Mouse (Mus musculus): ENCODE measurements around the gene Hilpda. TPM values are rescaled to one million over a fixed set of nuclear protein-coding genes. Genes with fewer than 3 reads are reported as not detected.

Gene Hilpda
- polyA plus RNA-seq, 1 experiment from 2014 or later: 41.7 TPM

GRCm38 (mm10) chr6:29242265-29242664 is 30.0 kb upstream of the Hilpda start:
- Histone ChIP-seq H3K27ac (ENCODE audit: low read length) (no peak overlapping the region), H3K4me3 (ENCODE audit: low read length) (no peak overlapping the region), H3K9ac (ENCODE audit: low read length) (no peak overlapping the region), H3K9me3 (ENCODE audit: control insufficient read depth, low read length) (no peaks in the 10 kb centered on the region), H3K4me1 (replicated peaks; ENCODE audit: control insufficient read depth, insufficient read depth, low read length) (no peaks in the 10 kb centered on the region), H3K27me3 (ENCODE audit: control insufficient read depth, insufficient read depth, low read depth, low read length) (no peaks in the 10 kb centered on the region), H3K36me3 (ENCODE audit: control insufficient read depth, insufficient read depth, low read length) (no peaks in the 10 kb centered on the region), H3K4me2 (ENCODE audit: low read depth, low read length) (no peak overlapping the region)
- ATAC-seq (ENCODE audit: low read depth): no peak
- 54% methylated on average over 1 of the region's 1 CpGs for WGBS

DNA sequence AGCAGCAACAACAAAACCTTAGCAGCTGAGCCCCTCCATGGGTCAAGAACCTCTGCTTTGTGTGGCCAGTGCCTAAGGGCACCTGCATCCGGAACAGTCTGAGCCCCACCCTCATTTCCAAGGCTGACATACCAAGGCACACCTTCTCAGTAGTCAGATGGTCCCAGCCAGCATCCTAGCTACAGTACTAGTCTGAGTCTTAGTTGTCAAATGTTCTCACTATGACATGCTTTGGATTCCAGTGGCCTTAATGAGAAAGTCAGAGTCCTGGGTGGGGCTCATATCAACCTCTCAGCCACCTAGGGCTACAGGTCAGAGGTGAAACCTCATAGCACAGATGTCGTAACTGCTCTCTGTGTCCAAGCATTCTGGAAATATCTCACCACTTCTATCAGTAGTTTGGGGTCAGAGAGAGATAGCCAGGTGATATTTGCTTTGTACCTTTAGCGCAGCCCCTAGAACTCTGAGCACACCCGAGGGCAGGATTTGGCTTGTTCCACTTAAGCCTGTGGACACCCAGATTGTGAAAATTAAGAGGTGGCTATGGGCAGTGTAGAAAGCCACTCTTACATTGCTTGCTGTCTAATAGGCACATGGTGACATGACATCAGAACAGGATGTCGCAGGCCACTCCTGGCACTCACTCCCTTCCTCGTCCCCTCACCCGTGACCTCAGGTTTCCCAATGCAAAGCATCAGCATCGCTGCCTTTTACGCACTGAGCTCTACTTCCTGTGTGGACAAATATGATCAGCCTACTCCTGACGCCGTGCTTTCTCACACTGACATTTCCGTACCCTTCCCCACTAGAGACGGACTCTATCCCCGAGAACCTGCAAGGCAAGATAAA is 26.8 kb upstream of the Hilpda start:
- H3K27me3 ChIP-seq (ENCODE audit: control insufficient read depth, insufficient read depth, low read depth, low read length): no peaks in the 10 kb centered on the region
- ATAC-seq (ENCODE audit: low read depth): no peak

DNA sequence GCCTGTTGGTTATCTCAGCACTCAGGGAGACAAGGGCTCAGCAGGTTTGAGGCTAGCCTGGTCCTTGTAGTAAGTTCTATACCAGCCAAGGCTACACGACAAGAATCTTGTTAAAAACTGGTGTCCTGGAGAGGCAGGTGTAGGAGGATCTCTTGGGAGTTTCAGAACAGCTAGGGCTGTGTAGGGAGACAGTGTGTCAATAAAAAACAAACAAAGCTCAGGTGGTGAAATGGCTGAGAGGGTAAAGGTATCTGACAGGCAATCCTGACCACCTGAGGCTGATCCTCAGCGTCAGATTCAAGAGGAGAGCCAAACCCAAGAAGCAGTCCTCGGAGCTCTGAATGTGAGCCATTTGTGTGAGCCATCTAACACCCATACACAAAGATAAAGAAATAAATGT is 26.1 kb upstream of the Hilpda start:
- Histone ChIP-seq H3K9ac (ENCODE audit: low read length) (no peak overlapping the region), H3K4me1 (replicated peaks; ENCODE audit: control insufficient read depth, insufficient read depth, low read length) (no peaks in the 10 kb centered on the region), H3K36me3 (ENCODE audit: control insufficient read depth, insufficient read depth, low read length) (no peaks in the 10 kb centered on the region), H3K27ac (ENCODE audit: low read length) (no peak overlapping the region), H3K4me3 (ENCODE audit: low read length) (no peak overlapping the region), H3K9me3 (ENCODE audit: control insufficient read depth, low read length) (no peaks in the 10 kb centered on the region), H3K27me3 (ENCODE audit: control insufficient read depth, insufficient read depth, low read depth, low read length) (no peaks in the 10 kb centered on the region), H3K4me2 (ENCODE audit: low read depth, low read length) (no peak overlapping the region)
- ATAC-seq (ENCODE audit: low read depth): no peak
- 61% methylated on average over 3 of the region's 3 CpGs for WGBS

More for the DNA sequence above, 26.8 kb upstream of the Hilpda start:
- Histone ChIP-seq H3K9ac (ENCODE audit: low read length) (no peak overlapping the region), H3K4me1 (replicated peaks; ENCODE audit: control insufficient read depth, insufficient read depth, low read length) (no peaks in the 10 kb centered on the region), H3K27ac (ENCODE audit: low read length) (no peak overlapping the region), H3K4me3 (ENCODE audit: low read length) (no peak overlapping the region), H3K36me3 (ENCODE audit: control insufficient read depth, insufficient read depth, low read length) (no peaks in the 10 kb centered on the region), H3K4me2 (ENCODE audit: low read depth, low read length) (no peak overlapping the region), H3K9me3 (ENCODE audit: control insufficient read depth, low read length) (no peaks in the 10 kb centered on the region)
- WGBS: 36% methylated on average over 14 of the region's 14 CpGs

DNA sequence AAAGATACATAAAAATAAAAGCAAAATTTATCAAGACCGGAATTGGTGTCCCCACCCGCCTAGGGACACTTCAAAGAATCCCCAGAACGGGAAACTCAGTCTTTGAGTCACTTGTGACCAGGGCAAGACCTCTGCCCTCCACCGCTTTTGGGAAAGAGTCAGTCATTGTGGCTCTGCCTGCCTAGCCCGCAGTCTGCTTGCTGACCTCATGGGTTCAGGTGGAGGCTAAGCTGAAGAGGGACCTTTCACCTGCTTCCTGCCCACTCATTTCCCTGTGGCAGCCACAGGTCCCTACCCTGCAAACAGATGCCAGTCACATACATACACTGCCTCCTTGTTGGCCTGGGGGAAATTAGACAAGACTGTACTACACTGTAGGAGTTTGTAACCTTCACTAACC is 25.7 kb upstream of the Hilpda start:
- Histone ChIP-seq H3K9me3 (ENCODE audit: control insufficient read depth, low read length) (no peaks in the 10 kb centered on the region), H3K27me3 (ENCODE audit: control insufficient read depth, insufficient read depth, low read depth, low read length) (no peaks in the 10 kb centered on the region), H3K4me3 (ENCODE audit: low read length) (no peak overlapping the region), H3K9ac (ENCODE audit: low read length) (no peak overlapping the region), H3K4me1 (replicated peaks; ENCODE audit: control insufficient read depth, insufficient read depth, low read length) (no peaks in the 10 kb centered on the region), H3K27ac (ENCODE audit: low read length) (no peak overlapping the region), H3K36me3 (ENCODE audit: control insufficient read depth, insufficient read depth, low read length) (no peaks in the 10 kb centered on the region), H3K4me2 (ENCODE audit: low read depth, low read length) (no peak overlapping the region)
- 42% methylated on average over 5 of the region's 5 CpGs for WGBS
- no peak for ATAC-seq (ENCODE audit: low read depth)

GRCm38 (mm10) chr6:29247072-29247471 is 25.2 kb upstream of the Hilpda start:
- no peak overlapping the region for H3K27ac ChIP-seq (ENCODE audit: low read length)
- no peaks in the 10 kb centered on the region for H3K4me1 ChIP-seq (replicated peaks; ENCODE audit: control insufficient read depth, insufficient read depth, low read length)
- no peak overlapping the region for H3K4me3 ChIP-seq (ENCODE audit: low read length)
- H3K9ac ChIP-seq (ENCODE audit: low read length): no peak overlapping the region
- H3K27me3 ChIP-seq (ENCODE audit: control insufficient read depth, insufficient read depth, low read depth, low read length): no peaks in the 10 kb centered on the region
- H3K36me3 ChIP-seq (ENCODE audit: control insufficient read depth, insufficient read depth, low read length): no peaks in the 10 kb centered on the region
- WGBS: 53% methylated on average over 4 of the region's 4 CpGs
- ATAC-seq (ENCODE audit: low read depth): no peak
- H3K4me2 ChIP-seq (ENCODE audit: low read depth, low read length): no peak overlapping the region
- no peaks in the 10 kb centered on the region for H3K9me3 ChIP-seq (ENCODE audit: control insufficient read depth, low read length)

GRCm38 (mm10) chr6:29259418-29259817 is 12.9 kb upstream of the Hilpda start:
- Histone ChIP-seq H3K9me3 (ENCODE audit: control insufficient read depth, low read length) (no peaks in the 10 kb centered on the region), H3K4me3 (ENCODE audit: low read length) (no peak overlapping the region), H3K4me1 (replicated peaks; ENCODE audit: control insufficient read depth, insufficient read depth, low read length) (no peaks in the 10 kb centered on the region), H3K27me3 (ENCODE audit: control insufficient read depth, insufficient read depth, low read depth, low read length) (no peaks in the 10 kb centered on the region), H3K27ac (ENCODE audit: low read length) (no peak overlapping the region), H3K36me3 (ENCODE audit: control insufficient read depth, insufficient read depth, low read length) (no peaks in the 10 kb centered on the region), H3K9ac (ENCODE audit: low read length) (no peak overlapping the region), H3K4me2 (ENCODE audit: low read depth, low read length) (no peak overlapping the region)
- WGBS: 69% methylated on average over 1 of the region's 1 CpGs
- no peak for ATAC-seq (ENCODE audit: low read depth)

DNA sequence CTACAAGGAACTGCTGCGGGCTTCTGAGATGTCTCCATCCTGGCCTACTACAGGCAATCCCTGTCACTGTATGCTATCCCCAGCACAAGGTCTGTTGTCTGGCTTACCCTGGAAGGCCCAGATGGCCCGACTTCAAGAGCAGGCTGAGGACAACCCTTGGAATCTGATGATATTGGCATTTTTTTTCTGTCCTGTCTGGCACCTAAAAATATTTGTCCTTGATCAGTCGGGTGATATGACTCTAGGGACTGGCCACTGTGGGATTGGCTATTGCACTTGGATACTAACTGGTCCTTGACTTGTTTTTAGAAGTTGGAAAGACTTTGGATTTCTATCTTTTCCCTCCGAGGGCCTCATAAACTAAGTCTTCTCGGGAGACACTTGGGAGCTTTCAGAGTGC is 10.5 kb upstream of the Hilpda start:
- Histone ChIP-seq H3K4me3 (ENCODE audit: low read length) (no peak overlapping the region), H3K9me3 (ENCODE audit: control insufficient read depth, low read length) (no peaks in the 10 kb centered on the region), H3K36me3 (ENCODE audit: control insufficient read depth, insufficient read depth, low read length) (no peaks in the 10 kb centered on the region), H3K27ac (ENCODE audit: low read length) (no peak overlapping the region), H3K4me2 (ENCODE audit: low read depth, low read length) (no peak overlapping the region), H3K27me3 (ENCODE audit: control insufficient read depth, insufficient read depth, low read depth, low read length) (no peaks in the 10 kb centered on the region), H3K4me1 (replicated peaks; ENCODE audit: control insufficient read depth, insufficient read depth, low read length) (no peaks in the 10 kb centered on the region), H3K9ac (ENCODE audit: low read length) (no peak overlapping the region)
- no peak for ATAC-seq (ENCODE audit: low read depth)
- whole genome bisulfite sequencing: 71% methylated on average over 5 of the region's 5 CpGs

DNA sequence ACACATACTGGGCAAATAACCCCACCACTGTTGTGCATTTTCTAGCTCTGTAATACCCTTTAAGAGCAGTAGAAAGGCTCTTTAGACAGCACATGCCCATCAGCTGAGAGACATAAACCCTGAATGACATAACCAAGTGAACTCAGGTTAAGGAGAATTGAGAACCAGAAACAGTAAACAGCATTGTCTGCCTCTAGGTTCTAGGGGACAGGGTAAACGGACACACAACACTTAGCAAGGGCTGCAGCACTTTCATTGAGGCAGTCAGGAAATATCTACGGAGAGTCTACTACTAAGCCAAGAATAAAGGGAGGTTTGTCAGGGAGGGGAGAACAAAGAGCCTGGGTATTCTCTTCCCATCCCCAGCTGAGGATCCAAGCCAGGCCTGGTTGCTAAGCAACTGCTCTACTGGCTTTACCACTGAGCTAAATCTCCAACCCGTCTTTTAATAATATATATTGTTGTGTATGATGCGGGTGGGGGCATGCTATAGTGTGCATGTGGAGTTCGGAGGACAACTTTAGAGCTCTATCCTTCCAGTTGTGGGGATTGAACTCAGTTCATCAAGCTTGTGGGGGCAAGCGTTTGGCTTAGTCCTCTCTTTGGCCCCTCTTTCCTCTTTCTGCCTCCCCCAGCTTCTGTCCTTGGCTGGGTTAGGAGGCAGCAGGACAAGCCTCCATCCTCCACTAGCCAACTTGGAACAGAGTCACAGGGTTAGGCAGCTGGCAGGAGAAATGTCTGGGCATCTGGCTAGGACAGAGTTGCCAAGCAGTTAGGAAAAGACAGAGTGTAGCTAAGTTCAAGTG is 8.4 kb upstream of the Hilpda start:
- no peaks in the 10 kb centered on the region for H3K4me1 ChIP-seq (replicated peaks; ENCODE audit: control insufficient read depth, insufficient read depth, low read length)
- no peaks in the 10 kb centered on the region for H3K36me3 ChIP-seq (ENCODE audit: control insufficient read depth, insufficient read depth, low read length)
- peak; percentile 15; the same call in 1 of the 2 replicates for ATAC-seq (ENCODE audit: low read depth)
- no peak overlapping the region for H3K27ac ChIP-seq (ENCODE audit: low read length)
- H3K27me3 ChIP-seq (ENCODE audit: control insufficient read depth, insufficient read depth, low read depth, low read length): no peaks in the 10 kb centered on the region
- H3K4me2 ChIP-seq (ENCODE audit: low read depth, low read length): no peak overlapping the region
- WGBS: 62% methylated on average over 6 of the region's 6 CpGs
- H3K9me3 ChIP-seq (ENCODE audit: control insufficient read depth, low read length): no peaks in the 10 kb centered on the region
- H3K4me3 ChIP-seq (ENCODE audit: low read length): no peak overlapping the region
- no peak overlapping the region for H3K9ac ChIP-seq (ENCODE audit: low read length)

GRCm38 (mm10) chr6:29264456-29264781 is 7.9 kb upstream of the Hilpda start:
- ATAC-seq (ENCODE audit: low read depth): no peak

More at GRCm38 (mm10) chr6:29264456-29264781, 7.9 kb upstream of the Hilpda start:
- H3K27ac ChIP-seq (ENCODE audit: low read length): no peak overlapping the region
- H3K36me3 ChIP-seq (ENCODE audit: control insufficient read depth, insufficient read depth, low read length): no peaks in the 10 kb centered on the region
- H3K27me3 ChIP-seq (ENCODE audit: control insufficient read depth, insufficient read depth, low read depth, low read length): no peaks in the 10 kb centered on the region
- no peaks in the 10 kb centered on the region for H3K9me3 ChIP-seq (ENCODE audit: control insufficient read depth, low read length)
- H3K9ac ChIP-seq (ENCODE audit: low read length): no peak overlapping the region
- H3K4me3 ChIP-seq (ENCODE audit: low read length): no peak overlapping the region
- no peaks in the 10 kb centered on the region for H3K4me1 ChIP-seq (replicated peaks; ENCODE audit: control insufficient read depth, insufficient read depth, low read length)
- H3K4me2 ChIP-seq (ENCODE audit: low read depth, low read length): no peak overlapping the region
- 72% methylated on average over 3 of the region's 3 CpGs for WGBS

Measured in lung, embryonic 16.5 days (tissue).